Mouse (Mus musculus): ENCODE data around the gene Vasn. TPM values are rescaled to one million over a fixed set of nuclear protein-coding genes. Genes with fewer than 3 reads are reported as not detected.

Vasn gene
- polyA plus RNA-seq, 1 experiment from 2014 or later, result 16.2 TPM

DNA sequence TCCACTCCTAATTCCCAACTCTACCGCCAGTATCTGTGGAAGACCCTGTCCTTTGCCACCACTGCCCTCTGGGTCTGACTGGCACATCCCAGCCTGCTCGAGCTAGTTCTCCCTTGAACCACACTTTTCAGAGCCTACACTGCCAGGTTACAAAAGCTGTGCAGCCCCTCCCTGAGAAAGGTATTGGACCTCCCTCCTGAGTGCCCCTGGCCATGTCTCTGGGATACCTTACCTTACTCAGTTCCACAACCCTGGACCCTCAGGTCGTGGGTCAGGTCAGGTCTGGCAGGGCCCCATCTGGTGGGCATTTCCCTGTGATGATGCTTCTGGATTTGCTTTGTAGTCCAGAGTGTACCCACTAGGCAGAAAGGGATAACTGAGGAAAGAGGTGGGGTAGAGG, 40.1 kb upstream of the Vasn start:
- Histone ChIP-seq H3K9me3 (no peaks in the 10 kb centered on the region), H3K27me3 (replicated peaks; ENCODE audit: low read depth, poor library complexity, severe bottlenecking) (no peaks in the 10 kb centered on the region), H3K27ac (replicated peaks) (peak overlapping the region; percentile 96), H3K36me3 (replicated peaks) (0 out of 2 replicates have a peak, but pooled peaks cover 2% of the 10 kb centered on the region), H3K4me3 (0 out of 2 replicates have a peak overlapping the region, but pooled peaks have one; percentile 83), H3K4me1 (peaks cover 98% of the 10 kb centered on the region)
- 85% methylated on average over 3 of the region's 3 CpGs for WGBS
- DNase-seq (ENCODE audit: low spot score), result no peak

DNA sequence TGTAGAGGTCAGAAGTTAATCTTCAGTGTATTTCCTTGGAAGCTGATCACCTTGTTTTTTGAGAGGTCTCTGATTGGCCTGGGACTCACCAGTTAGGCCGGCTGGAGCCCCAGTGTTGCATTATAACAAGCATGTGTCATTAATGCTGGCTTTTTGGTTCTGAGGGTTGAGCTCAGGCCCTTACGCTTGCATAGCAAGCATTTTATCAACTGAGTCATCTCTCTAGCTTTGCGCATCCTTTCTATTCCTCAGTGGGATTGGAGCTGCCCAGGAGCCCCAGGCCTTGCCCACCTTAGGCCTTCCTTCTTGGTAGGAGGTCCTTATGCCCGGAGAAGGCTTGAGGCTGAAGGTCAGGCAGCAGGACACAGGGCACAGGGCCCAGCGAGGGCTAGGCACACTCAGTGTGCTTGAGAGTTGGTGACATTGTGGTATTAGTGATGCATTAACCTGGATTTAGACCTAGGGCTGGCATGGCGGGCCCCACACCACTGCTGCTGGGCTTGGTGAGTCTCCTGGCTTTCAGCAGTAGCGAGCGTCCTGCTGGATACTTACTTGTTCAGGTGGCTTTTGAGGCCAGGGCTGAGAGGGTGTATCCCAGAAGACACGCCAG, 38.9 kb upstream of the Vasn start:
- Histone ChIP-seq H3K4me1 (peaks cover 100% of the 10 kb centered on the region), H3K9me3 (no peaks in the 10 kb centered on the region), H3K27ac (replicated peaks) (peak overlapping the region; percentile 52; the same call in 1 of the 2 replicates), H3K27me3 (replicated peaks; ENCODE audit: low read depth, poor library complexity, severe bottlenecking) (no peaks in the 10 kb centered on the region), H3K4me3 (peak overlapping the region; percentile 28; the same call in 1 of the 2 replicates), H3K36me3 (replicated peaks) (0 out of 2 replicates have a peak, but pooled peaks cover 2% of the 10 kb centered on the region)
- WGBS, result 80% methylated on average over 9 of the region's 9 CpGs
- no peak for DNase-seq (ENCODE audit: low spot score)

DNA sequence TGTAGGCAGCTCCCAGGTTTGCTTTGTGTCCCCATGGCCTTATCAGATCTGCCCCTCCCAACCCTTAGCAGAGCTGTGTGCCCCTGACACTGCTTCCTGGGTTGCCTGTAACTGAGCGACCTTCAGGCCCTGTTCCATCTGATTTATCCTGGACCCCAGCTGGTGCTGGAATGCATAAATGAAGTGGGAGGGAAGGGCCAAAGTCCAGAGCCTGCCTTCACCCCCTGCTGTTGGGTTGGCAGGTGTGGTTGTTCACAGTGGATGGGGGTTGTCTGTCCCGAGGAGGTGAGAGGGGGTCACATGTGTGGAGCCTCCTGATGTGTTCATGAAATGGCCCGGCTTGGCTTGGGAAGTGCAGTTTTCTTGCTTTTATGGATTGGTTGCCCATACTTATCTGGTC, 37.6 kb upstream of the Vasn start:
- 33% methylated on average over 3 of the region's 3 CpGs for WGBS
- Histone ChIP-seq H3K4me3 (peak overlapping the region; percentile 19; the same call in 1 of the 2 replicates), H3K27me3 (replicated peaks; ENCODE audit: low read depth, poor library complexity, severe bottlenecking) (no peaks in the 10 kb centered on the region), H3K36me3 (replicated peaks) (0 out of 2 replicates have a peak, but pooled peaks cover 2% of the 10 kb centered on the region), H3K27ac (replicated peaks) (peak overlapping the region; percentile 80), H3K4me1 (peaks cover 100% of the 10 kb centered on the region), H3K9me3 (no peaks in the 10 kb centered on the region)
- no peak for DNase-seq (ENCODE audit: low spot score)

DNA sequence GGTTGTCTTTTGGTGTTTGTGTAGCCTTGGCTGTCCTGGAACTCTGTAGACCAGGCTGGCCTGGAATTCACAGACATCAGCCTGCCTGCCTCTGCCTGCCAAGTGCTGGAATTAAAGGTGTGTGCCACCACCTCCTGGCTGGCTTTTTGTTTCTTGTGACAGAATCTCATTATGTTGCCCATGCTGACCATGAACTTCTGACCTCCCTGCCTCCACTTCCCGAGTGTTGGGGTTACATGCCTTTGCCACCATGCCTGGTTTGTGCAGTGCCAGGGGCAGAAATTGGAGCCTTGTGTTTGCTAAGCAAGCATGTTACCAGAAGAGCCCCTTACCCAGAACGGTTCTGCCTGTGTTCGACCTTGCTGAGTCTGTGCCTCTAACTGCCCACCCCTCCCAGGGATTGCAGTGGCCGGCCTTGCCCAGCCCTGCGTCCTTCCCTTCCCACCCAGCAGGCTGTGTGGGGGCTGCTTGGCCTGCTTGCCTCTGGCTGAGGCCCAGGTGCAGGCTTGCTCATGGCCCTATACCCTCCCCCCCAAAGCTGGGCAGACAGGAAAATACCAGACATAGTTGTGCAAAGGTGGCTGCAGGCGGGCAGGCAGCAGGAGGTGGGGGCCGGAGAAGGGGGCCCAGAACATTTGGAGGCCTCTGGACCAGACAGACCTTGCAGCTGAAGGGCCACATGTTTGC, 36.8 kb upstream of the Vasn start:
- no peaks in the 10 kb centered on the region for H3K9me3 ChIP-seq
- H3K36me3 ChIP-seq (replicated peaks), result 0 out of 2 replicates have a peak, but pooled peaks cover 2% of the 10 kb centered on the region
- DNase-seq (ENCODE audit: low spot score), result peak; percentile 68
- peaks cover 100% of the 10 kb centered on the region for H3K4me1 ChIP-seq
- WGBS, result 20% methylated on average over 7 of the region's 7 CpGs
- peak overlapping the region; percentile 80 for H3K27ac ChIP-seq (replicated peaks)
- H3K4me3 ChIP-seq, result peak overlapping the region; percentile 30
- H3K27me3 ChIP-seq (replicated peaks; ENCODE audit: low read depth, poor library complexity, severe bottlenecking), result no peaks in the 10 kb centered on the region

DNA sequence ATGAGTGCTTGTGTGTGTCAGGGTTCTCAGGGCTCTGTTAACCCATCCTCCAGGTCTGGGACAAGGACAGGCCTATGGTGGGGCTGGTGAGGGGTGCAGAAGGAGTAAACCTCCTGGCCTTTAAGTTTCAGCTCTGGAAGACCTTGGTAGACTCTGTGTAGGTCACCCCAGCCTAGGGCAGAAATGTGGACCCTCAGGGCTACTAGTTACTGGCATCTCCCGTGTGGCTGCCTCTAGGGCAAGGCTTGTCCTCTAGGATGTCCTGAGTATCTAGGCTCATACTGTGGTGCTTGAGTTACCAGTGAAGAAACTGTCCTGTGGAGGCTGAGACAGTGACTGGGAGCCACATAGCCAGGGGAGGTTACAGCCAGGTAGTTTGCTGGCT, 36.3 kb upstream of the Vasn start:
- Histone ChIP-seq H3K4me3 (peak overlapping the region; percentile 30), H3K27me3 (replicated peaks; ENCODE audit: low read depth, poor library complexity, severe bottlenecking) (no peaks in the 10 kb centered on the region), H3K27ac (replicated peaks) (peak overlapping the region; percentile 80), H3K36me3 (replicated peaks) (peaks cover 5% of the 10 kb centered on the region), H3K4me1 (peaks cover 100% of the 10 kb centered on the region), H3K9me3 (no peaks in the 10 kb centered on the region)
- WGBS, result 65% methylated on average over 1 of the region's 1 CpGs
- DNase-seq (ENCODE audit: low spot score), result no peak

DNA sequence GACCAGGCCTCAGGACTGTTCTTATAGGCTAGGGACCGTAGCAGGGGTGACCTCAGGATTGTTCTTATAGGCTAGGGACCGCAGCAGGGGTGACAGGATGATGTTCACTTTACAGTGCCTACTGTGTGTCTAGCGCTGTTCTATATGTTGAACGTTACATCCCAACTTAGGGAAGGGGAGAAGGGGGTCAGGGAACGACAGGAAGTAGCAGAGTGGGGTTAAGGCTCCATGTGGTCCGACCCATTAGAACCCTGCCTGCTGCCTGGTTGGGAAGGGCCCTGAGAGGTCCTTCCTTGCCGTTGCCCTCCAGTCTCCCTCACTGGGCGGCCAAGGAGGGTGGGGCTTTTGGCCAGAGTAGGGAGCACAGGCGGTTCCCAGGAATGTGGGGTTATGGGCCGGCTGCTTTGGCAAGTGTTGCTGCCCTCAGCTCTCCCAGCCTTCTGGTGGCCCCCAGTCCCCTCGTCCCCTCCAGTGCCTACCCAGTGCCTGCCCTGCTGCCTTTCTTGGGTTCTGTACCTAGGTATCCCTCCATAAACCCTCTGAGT, 35.4 kb upstream of the Vasn start:
- Histone ChIP-seq H3K4me1 (peaks cover 94% of the 10 kb centered on the region), H3K27me3 (replicated peaks; ENCODE audit: low read depth, poor library complexity, severe bottlenecking) (no peaks in the 10 kb centered on the region), H3K36me3 (replicated peaks) (peaks cover 14% of the 10 kb centered on the region), H3K9me3 (no peaks in the 10 kb centered on the region), H3K4me3 (peak overlapping the region; percentile 25; the same call in 1 of the 2 replicates), H3K27ac (replicated peaks) (peak overlapping the region; percentile 80)
- WGBS, result 70% methylated on average over 11 of the region's 11 CpGs
- DNase-seq (ENCODE audit: low spot score), result no peak

DNA sequence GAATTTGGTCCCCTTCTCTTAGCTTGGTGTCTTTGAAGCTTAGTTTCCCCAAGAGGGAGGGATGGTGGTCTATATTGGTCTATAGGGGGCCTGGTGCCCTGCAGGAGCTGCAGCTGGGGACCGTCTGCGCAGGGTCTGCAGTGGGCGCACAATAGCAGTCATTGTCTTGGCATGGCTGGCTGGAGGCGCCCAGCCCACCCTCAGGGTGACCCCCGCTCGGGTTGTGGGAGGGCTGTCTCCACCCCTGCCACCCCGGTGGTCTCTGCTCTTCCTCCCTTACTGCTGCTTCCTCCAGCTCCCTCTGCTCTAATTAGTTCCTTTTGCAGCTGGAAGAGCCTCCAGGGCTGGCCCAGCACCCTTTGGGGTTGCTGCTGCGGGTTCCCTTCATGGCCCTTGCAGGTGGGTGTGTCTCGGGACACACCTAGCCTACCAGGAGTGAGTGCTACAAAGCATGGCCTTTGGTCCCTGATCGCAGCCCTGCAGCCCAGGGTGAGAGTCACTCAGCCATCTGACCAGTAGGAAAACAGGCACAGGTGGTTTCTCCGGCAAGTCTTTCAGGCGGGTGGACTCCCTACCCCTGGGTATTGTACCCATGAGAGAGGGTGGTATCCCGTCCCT, 34.1 kb upstream of the Vasn start:
- 33% methylated on average over 13 of the region's 13 CpGs for WGBS
- peak overlapping the region; percentile 34 for H3K4me3 ChIP-seq
- H3K4me1 ChIP-seq, result peaks cover 82% of the 10 kb centered on the region
- H3K27me3 ChIP-seq (replicated peaks; ENCODE audit: low read depth, poor library complexity, severe bottlenecking), result no peaks in the 10 kb centered on the region
- DNase-seq (ENCODE audit: low spot score), result peak; percentile 63
- peak overlapping the region; percentile 80 for H3K27ac ChIP-seq (replicated peaks)
- peaks cover 27% of the 10 kb centered on the region for H3K36me3 ChIP-seq (replicated peaks)
- H3K9me3 ChIP-seq, result no peaks in the 10 kb centered on the region

DNA sequence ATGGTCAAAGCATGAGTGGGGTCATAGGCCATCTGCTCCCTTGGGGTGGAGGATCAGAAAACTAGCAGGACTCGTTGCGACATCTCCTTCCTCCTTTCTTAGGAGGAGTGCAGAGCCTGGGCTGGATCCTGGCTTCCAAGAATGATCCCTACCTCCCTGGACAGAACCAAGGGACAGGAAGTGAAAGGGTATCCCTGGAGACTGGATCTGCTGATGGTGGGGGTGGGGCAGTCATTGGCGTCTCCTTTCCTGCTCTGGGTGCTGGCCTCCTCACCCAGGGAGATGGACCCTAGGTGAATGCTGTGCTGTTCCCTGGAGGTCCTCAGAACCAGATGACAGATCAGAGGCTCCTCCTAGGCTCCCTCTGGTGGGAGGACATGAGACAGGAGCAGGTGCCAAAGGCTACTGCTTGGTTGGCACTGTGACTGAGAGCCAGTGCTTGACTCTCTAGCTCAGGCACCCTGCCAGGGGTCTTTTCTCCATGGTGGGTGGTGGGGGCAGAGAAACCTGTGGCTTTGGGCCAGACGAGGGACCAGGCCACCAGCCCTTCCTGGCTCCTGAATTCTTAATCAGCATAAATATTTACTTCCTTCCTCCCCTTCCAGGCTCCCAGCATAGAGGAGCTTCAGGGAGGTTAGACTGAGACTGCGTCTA, 33.2 kb upstream of the Vasn start:
- 30% methylated on average over 5 of the region's 5 CpGs for WGBS
- H3K4me3 ChIP-seq, result peak overlapping the region; percentile 34; the same call in 1 of the 2 replicates
- H3K9me3 ChIP-seq, result no peaks in the 10 kb centered on the region
- DNase-seq (ENCODE audit: low spot score), result no peak
- H3K36me3 ChIP-seq (replicated peaks), result peaks cover 33% of the 10 kb centered on the region
- H3K27ac ChIP-seq (replicated peaks), result peak overlapping the region; percentile 80
- H3K27me3 ChIP-seq (replicated peaks; ENCODE audit: low read depth, poor library complexity, severe bottlenecking), result no peaks in the 10 kb centered on the region
- H3K4me1 ChIP-seq, result peaks cover 73% of the 10 kb centered on the region

DNA sequence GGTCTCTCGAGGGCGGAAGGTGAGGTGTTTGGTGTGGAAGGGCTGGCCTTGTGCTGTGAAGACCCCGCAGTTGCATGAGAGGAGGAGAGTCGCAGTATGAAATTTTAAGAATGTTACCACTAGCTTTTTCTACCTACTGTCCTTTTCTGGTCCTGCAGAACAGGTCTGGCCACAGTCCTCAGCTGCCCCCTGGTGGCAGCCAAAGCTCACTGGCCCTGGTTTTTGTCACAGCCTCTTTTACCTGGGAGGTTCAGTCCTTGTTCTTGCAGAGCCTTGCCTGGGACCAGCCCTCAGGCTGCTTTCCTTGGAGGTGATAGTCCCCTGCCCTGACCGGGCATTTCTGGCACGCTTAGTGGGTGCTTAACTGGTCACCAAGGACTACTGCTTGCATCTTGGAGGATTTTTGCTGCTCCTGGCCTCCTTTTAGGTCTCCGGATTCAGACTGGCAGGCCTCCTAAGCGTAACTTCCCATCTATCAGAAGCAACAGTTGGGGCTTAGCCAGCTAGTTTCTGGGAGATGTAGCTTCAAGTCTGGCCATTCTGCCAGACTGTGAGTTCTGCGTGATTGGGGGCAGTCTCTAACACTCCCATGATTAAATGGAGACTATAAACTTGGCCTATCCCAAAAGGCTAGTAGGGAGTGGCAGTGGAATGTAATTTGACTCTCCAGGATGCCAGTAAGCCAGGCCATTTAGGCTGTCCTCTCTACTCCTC, 31.8 kb upstream of the Vasn start:
- no peaks in the 10 kb centered on the region for H3K27me3 ChIP-seq (replicated peaks; ENCODE audit: low read depth, poor library complexity, severe bottlenecking)
- 48% methylated on average over 9 of the region's 9 CpGs for WGBS
- DNase-seq (ENCODE audit: low spot score), result peak; percentile 89
- H3K4me3 ChIP-seq, result no peak overlapping the region
- H3K27ac ChIP-seq (replicated peaks), result 0 out of 2 replicates have a peak overlapping the region, but pooled peaks have one; percentile 80
- no peaks in the 10 kb centered on the region for H3K9me3 ChIP-seq
- H3K4me1 ChIP-seq, result peaks cover 58% of the 10 kb centered on the region
- H3K36me3 ChIP-seq (replicated peaks), result peaks cover 46% of the 10 kb centered on the region

DNA sequence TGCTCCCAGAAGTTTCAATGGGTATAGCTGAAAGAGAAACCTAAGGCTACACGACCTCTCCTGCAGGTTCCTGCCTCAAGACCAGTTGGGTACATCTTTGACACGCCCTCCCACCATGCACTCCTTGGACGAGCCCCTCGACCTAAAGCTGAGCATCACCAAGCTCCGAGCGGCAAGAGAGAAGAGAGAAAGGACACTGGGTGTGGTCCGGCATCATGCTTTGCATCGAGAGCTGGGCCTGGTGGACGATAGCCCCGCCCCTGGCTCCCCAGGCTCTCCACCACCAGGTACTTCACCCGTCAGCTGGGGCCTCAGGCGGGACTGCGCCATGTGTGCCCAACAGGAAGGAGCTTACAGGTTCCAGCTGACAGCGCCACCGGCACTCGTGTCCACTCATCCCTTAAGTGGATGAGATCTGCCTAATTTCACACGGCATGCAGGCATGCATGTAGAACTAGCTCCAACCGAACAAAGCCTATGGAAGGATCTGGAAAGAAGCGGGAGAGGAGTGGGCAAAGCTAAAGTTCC, 31.1 kb upstream of the Vasn start:
- WGBS, result 88% methylated on average over 19 of the region's 19 CpGs
- Histone ChIP-seq H3K4me1 (peaks cover 52% of the 10 kb centered on the region), H3K9me3 (no peaks in the 10 kb centered on the region), H3K27ac (replicated peaks) (no peak overlapping the region), H3K27me3 (replicated peaks; ENCODE audit: low read depth, poor library complexity, severe bottlenecking) (no peaks in the 10 kb centered on the region), H3K4me3 (no peak overlapping the region), H3K36me3 (replicated peaks) (peaks cover 52% of the 10 kb centered on the region)
- DNase-seq (ENCODE audit: low spot score), result no peak

DNA sequence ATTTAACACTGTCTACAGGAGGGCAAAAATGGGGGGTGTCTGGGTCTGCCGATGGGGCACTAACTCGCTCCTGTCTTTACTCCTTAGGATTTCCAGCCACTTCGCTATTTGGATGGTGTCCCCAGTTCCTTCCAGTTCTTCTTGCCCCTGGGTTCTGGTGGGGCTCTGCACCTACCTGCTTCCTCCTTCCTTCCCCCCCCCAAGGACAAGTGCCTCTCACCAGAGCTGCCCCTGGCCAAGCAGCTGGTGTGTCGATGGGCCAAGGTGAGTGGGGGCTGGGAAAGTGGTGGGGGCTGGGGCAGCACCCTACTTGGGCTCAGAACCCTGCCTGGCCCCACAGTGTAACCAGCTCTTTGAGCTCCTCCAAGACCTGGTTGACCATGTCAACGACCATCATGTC, 28.5 kb upstream of the Vasn start:
- Histone ChIP-seq H3K4me1 (peaks cover 26% of the 10 kb centered on the region), H3K36me3 (replicated peaks) (peaks cover 78% of the 10 kb centered on the region), H3K4me3 (no peak overlapping the region), H3K9me3 (no peaks in the 10 kb centered on the region), H3K27me3 (replicated peaks; ENCODE audit: low read depth, poor library complexity, severe bottlenecking) (no peaks in the 10 kb centered on the region), H3K27ac (replicated peaks) (no peak overlapping the region)
- DNase-seq (ENCODE audit: low spot score), result no peak
- WGBS, result 95% methylated on average over 5 of the region's 5 CpGs

Measured in embryonic facial prominence, embryonic 10.5 days (tissue).